Mouse (Mus musculus) spleen, adult 2 months (tissue): ENCODE data around the gene Tmem40.

Source experiments
- CTCF ChIP-seq: fragments of 200-500 bp; IDR thresholded peaks from 2 replicates; pipeline ENCODE4 v1.5.1; 2011; ENCODE audit warnings: mild to moderate bottlenecking, inconsistent platforms; ENCODE audit not compliant: insufficient read depth, insufficient read length, insufficient replicate concordance; ENCODE audit errors: extremely low read depth
- POLR2A ChIP-seq: fragments of 200-500 bp; IDR thresholded peaks from 2 replicates; pipeline ENCODE4 v1.6.1; 2011; ENCODE audit warnings: low read depth, low read length, inconsistent platforms

- TF ChIP-seq POLR2A (no peak), CTCF (peak; percentile 58; the same call in 1 of the 2 replicates)
These were observed 35.1 kb downstream of the Tmem40 start for GRCm38 (mm10) chr6:115727108-115727507.
